Mouse (Mus musculus) retina, postnatal 7 days (tissue): ENCODE data around the gene B4galnt2.
A peak's percentile ranks its signal among the peaks of the same experiment; 100 is the strongest.

Experiments used
- DNase-seq: peaks from one replicate; pipeline ENCODE4 v3.0.0-alpha.2; 2012; ENCODE audit warnings: low read depth, low spot score

Gene B4galnt2

GRCm38 (mm10) chr11:95840694-95841497 is 73.8 kb downstream of the B4galnt2 start:
- DNase-seq: no peak

- DNase-seq: no peak
Observed at GRCm38 (mm10) chr11:95838999-95839868, 75.5 kb downstream of the B4galnt2 start.

- DNase-seq: no peak
Observed at GRCm38 (mm10) chr11:95838598-95838997, 76.1 kb downstream of the B4galnt2 start.

GRCm38 (mm10) chr11:95837059-95837458 is 77.6 kb downstream of the B4galnt2 start, which contains the start of gene Gngt2:
Gene Gngt2, plus strand, starts transcription at chr11:95837216.
- DNase-seq: no peak

- DNase-seq: no peak
Observed at GRCm38 (mm10) chr11:95836433-95836832, 78.3 kb downstream of the B4galnt2 start.

GRCm38 (mm10) chr11:95835832-95836231 is 78.9 kb downstream of the B4galnt2 start:
- DNase-seq: no peak

- DNase-seq: no peak
Observed at GRCm38 (mm10) chr11:95834742-95835710, 79.7 kb downstream of the B4galnt2 start.

- no peak for DNase-seq
Observed at GRCm38 (mm10) chr11:95834143-95834667, 80.5 kb downstream of the B4galnt2 start.

- DNase-seq: no peak
Observed at GRCm38 (mm10) chr11:95833631-95834142, 81.0 kb downstream of the B4galnt2 start.

GRCm38 (mm10) chr11:95833006-95833570 is 81.6 kb downstream of the B4galnt2 start:
- no peak for DNase-seq

- no peak for DNase-seq
Observed at GRCm38 (mm10) chr11:95832129-95833005, 82.3 kb downstream of the B4galnt2 start.

GRCm38 (mm10) chr11:95831641-95832040 is 83.0 kb downstream of the B4galnt2 start:
- no peak for DNase-seq

- DNase-seq: no peak
Observed at GRCm38 (mm10) chr11:95831276-95831619, 83.4 kb downstream of the B4galnt2 start.

- no peak for DNase-seq
Observed at GRCm38 (mm10) chr11:95830411-95831275, 84.0 kb downstream of the B4galnt2 start.

GRCm38 (mm10) chr11:95829526-95830050 is 85.1 kb downstream of the B4galnt2 start:
- DNase-seq: no peak

- DNase-seq: no peak
Observed at GRCm38 (mm10) chr11:95828181-95828964, 86.3 kb downstream of the B4galnt2 start.

- peak; percentile 69 for DNase-seq
Observed at GRCm38 (mm10) chr11:95827464-95828085, 87.1 kb downstream of the B4galnt2 start.
